ENCODE assay signal across 10 mouse cellular contexts in the genomic region with DNA sequence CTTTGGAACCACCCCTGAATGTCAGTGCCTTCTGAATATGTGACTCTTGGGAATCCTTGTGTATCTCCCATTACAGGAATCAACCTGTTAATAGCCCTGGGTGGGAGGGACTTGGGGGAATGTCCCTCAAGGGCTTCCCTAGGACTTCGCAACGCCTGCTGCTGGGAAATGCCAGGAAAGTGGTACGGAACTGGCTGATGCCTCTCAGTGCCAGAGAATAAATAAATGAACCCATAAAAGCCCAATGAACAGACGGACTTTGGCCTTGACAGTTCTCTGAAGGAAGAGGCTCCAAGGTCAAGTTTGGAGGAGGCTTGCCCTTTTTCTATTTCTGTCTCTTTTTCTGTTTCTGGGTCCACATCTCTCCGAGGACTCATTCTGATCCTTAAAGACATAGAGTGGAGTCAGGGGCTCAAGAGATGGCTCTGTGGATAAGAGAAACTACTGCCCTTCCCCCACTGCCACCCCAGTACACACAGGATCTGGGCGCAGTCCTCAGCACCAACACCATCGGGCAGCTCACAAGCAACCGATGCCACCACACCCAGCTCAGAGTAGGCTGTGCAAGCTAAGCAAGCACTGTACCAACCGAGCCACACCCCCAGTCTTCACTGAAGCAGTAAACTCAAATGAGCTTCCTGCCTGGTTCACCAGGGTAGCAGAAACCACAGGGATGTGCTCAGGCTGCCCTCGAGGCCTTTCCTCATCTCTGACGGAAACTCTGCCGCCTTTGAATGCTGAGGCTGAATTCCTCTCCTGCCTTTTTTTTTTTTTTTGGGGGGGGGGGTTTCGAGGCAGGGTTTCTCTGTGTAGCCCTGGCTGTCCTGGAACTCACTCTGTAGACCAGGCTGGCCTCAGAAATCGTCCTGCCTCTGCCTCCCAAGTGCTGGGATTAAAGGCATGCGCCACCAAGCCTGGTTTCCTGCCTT. TPM values are rescaled to one million over a fixed set of nuclear protein-coding genes. Genes with fewer than 3 reads are reported as not detected.
DNase-seq lines count a peak whose midpoint lies in the region; ATAC-seq lines count a peak whose summit lies in the region.
"Had no signal": no experiment of that assay in that cellular context is flagged by ENCODE, and none has a peak within 500 bp of the region (broad histone marks: within the 10 kb centered on the region; RNA-seq: fewer than 3 reads in every experiment).

No protein-coding gene starts in this region.

- no peak for ATAC-seq in midbrain, embryonic 11.5 days (ENCODE audit: low FRiP score)
- ATAC-seq in midbrain, embryonic 14.5 days (ENCODE audit: low FRiP score, low TSS enrichment): no peak
- peak; percentile 34 to 55; a peak in 3 of 4 replicates for ATAC-seq in hematopoietic stem cell, adult 5-6 weeks (replicated peaks in 1 of 2; ENCODE audit: insufficient read depth in 1 of 2, low FRiP score in 2 of 2, low TSS enrichment in 1 of 2, low read depth in 1 of 2, poor library complexity in 2 of 2, severe bottlenecking in 2 of 2)
- ATAC-seq in neutrophil, adult 5-6 weeks (ENCODE audit: extremely low read depth, insufficient number of reproducible peaks, low FRiP score, poor library complexity, severe bottlenecking): peak; percentile 67

- no peaks in the 10 kb centered on the region for H3K27me3 ChIP-seq in midbrain, embryonic 11.5 days (ENCODE audit: control insufficient read depth, insufficient read depth, low read length)
- no peaks in the 10 kb centered on the region for H3K27me3 ChIP-seq in midbrain, embryonic 14.5 days (ENCODE audit: control insufficient read depth, insufficient read depth, low read length)
- no peaks in the 10 kb centered on the region for H3K27me3 ChIP-seq in heart, embryonic 10.5 days (ENCODE audit: insufficient read depth, poor library complexity, severe bottlenecking)
- H3K27me3 ChIP-seq: hindbrain, embryonic 12.5 days; midbrain, embryonic 12.5 days had no signal

- no peaks in the 10 kb centered on the region for H3K36me3 ChIP-seq in midbrain, embryonic 11.5 days (ENCODE audit: control insufficient read depth, insufficient read depth, low read length)
- H3K36me3 ChIP-seq in midbrain, embryonic 14.5 days (ENCODE audit: control insufficient read depth, insufficient read depth, low read length): no peaks in the 10 kb centered on the region
- H3K36me3 ChIP-seq in heart, embryonic 10.5 days: no peaks in the 10 kb centered on the region
- H3K36me3 ChIP-seq: hindbrain, embryonic 12.5 days; midbrain, embryonic 12.5 days had no signal

- no peak overlapping the region for H3K4me2 ChIP-seq in midbrain, embryonic 11.5 days
- H3K4me2 ChIP-seq in midbrain, embryonic 14.5 days (ENCODE audit: low read length): no peak overlapping the region
- H3K4me2 ChIP-seq: hindbrain, embryonic 12.5 days; midbrain, embryonic 12.5 days had no signal

- H3K4me3 ChIP-seq in midbrain, embryonic 11.5 days (ENCODE audit: low read depth, low read length): no peak overlapping the region
- no peak overlapping the region for H3K4me3 ChIP-seq in midbrain, embryonic 14.5 days (replicated peaks; ENCODE audit: low read depth, low read length)
- no peak overlapping the region for H3K4me3 ChIP-seq in heart, embryonic 10.5 days
- H3K4me3 ChIP-seq: hindbrain, embryonic 12.5 days; midbrain, embryonic 12.5 days had no signal

- no peaks in the 10 kb centered on the region for H3K4me1 ChIP-seq in midbrain, embryonic 11.5 days (ENCODE audit: control insufficient read depth, insufficient read depth, low read length)
- no peaks in the 10 kb centered on the region for H3K4me1 ChIP-seq in midbrain, embryonic 14.5 days (ENCODE audit: control insufficient read depth, insufficient read depth, low read length)
- H3K4me1 ChIP-seq in heart, embryonic 10.5 days: peaks cover 8% of the 10 kb centered on the region; the same call in 1 of the 2 replicates
- H3K4me1 ChIP-seq: hindbrain, embryonic 12.5 days; midbrain, embryonic 12.5 days had no signal

- 76% methylated on average over 15 of the region's 15 CpGs for WGBS in midbrain, embryonic 11.5 days
- WGBS in midbrain, embryonic 14.5 days: 76% methylated on average over 15 of the region's 15 CpGs
- WGBS in heart, embryonic 10.5 days: 72% methylated on average over 15 of the region's 15 CpGs

- H3K9me3 ChIP-seq in midbrain, embryonic 11.5 days (ENCODE audit: control insufficient read depth, low read length): no peaks in the 10 kb centered on the region
- H3K9me3 ChIP-seq in midbrain, embryonic 14.5 days (ENCODE audit: control insufficient read depth, low read length): no peaks in the 10 kb centered on the region
- no peaks in the 10 kb centered on the region for H3K9me3 ChIP-seq in heart, embryonic 10.5 days
- H3K9me3 ChIP-seq: hindbrain, embryonic 12.5 days; midbrain, embryonic 12.5 days had no signal

- peak; percentile 14 for DNase-seq in midbrain, embryonic 11.5 days (ENCODE audit: low spot score, missing footprints)
- no peak for DNase-seq in midbrain, embryonic 14.5 days
- peak; percentile 38 for DNase-seq in thymus, postnatal 4 days
- DNase-seq in cerebellum, adult 11-12 months: no peak
- no peak for DNase-seq in heart, embryonic 10.5 days (ENCODE audit: low spot score)
- no peak for DNase-seq in layer of hippocampus, adult 11-12 months (ENCODE audit: low spot score)

- no peak overlapping the region for H3K9ac ChIP-seq in midbrain, embryonic 11.5 days (ENCODE audit: low read length)
- no peak overlapping the region for H3K9ac ChIP-seq in midbrain, embryonic 14.5 days (replicated peaks; ENCODE audit: low read length)
- H3K9ac ChIP-seq: hindbrain, embryonic 12.5 days; midbrain, embryonic 12.5 days had no signal

- no peak overlapping the region for H3K27ac ChIP-seq in midbrain, embryonic 11.5 days (ENCODE audit: low read depth, low read length)
- no peak overlapping the region for H3K27ac ChIP-seq in midbrain, embryonic 14.5 days (replicated peaks; ENCODE audit: low read depth, low read length)
- H3K27ac ChIP-seq in heart, embryonic 10.5 days: no peak overlapping the region
- H3K27ac ChIP-seq: hindbrain, embryonic 12.5 days; midbrain, embryonic 12.5 days had no signal

RNA-seq across cellular contexts. Expression of gene Grb2, which starts 8.3 kb away (rescaled TPM):
- polyA plus RNA-seq in midbrain, embryonic 11.5 days (2014; fragmentation: Nextera tagmentation; extraction: Ambion mirVana): 74.3 and 77.7 TPM in 2 replicates
- 113 and 135 TPM in 2 replicates for polyA plus RNA-seq in midbrain, embryonic 14.5 days (2014; fragmentation: Nextera tagmentation; extraction: Ambion mirVana)
- 38.1 and 93.3 TPM in 2 replicates for total RNA-seq in hematopoietic stem cell, adult 5-6 weeks (2017)
- total RNA-seq in neutrophil, adult 5-6 weeks (2017): 59.5 and 71.5 TPM in 2 replicates
- polyA plus RNA-seq in heart, embryonic 10.5 days (2016; fragmentation: Nextera tagmentation; extraction: Ambion mirVana): 78.4 and 107 TPM in 2 replicates

RNA-seq across cellular contexts. Expression of gene Tmem94, which starts 48.6 kb away (rescaled TPM):
- polyA plus RNA-seq in midbrain, embryonic 11.5 days (2014; fragmentation: Nextera tagmentation; extraction: Ambion mirVana): 15.1 and 16.7 TPM in 2 replicates
- 15.2 and 20.9 TPM in 2 replicates for polyA plus RNA-seq in midbrain, embryonic 14.5 days (2014; fragmentation: Nextera tagmentation; extraction: Ambion mirVana)
- total RNA-seq in hematopoietic stem cell, adult 5-6 weeks (2017): 10.9 and 33.5 TPM in 2 replicates
- total RNA-seq in neutrophil, adult 5-6 weeks (2017): 17.1 and 19.8 TPM in 2 replicates
- polyA plus RNA-seq in heart, embryonic 10.5 days (2016; fragmentation: Nextera tagmentation; extraction: Ambion mirVana): 35.0 and 56.8 TPM in 2 replicates

Comparison
In these comparisons a context has a peak if more than half of its experiments do, and no peak if none do; other contexts are left out.
1. DNase-seq: peak in midbrain, embryonic 11.5 days (single experiment) and thymus, postnatal 4 days (single experiment); none in midbrain, embryonic 14.5 days (single experiment), cerebellum, adult 11-12 months (single experiment), heart, embryonic 10.5 days (single experiment) and layer of hippocampus, adult 11-12 months (single experiment).
2. ATAC-seq: peak in hematopoietic stem cell, adult 5-6 weeks (2 of 2) and neutrophil, adult 5-6 weeks (single experiment); none in midbrain, embryonic 11.5 days (single experiment) and midbrain, embryonic 14.5 days (single experiment).